Mouse (Mus musculus): ENCODE measurements around the gene Rpp14. TPM values are rescaled to one million over a fixed set of nuclear protein-coding genes. Genes with fewer than 3 reads are reported as not detected.

Rpp14 gene
- total and polyA plus RNA-seq, 3 experiments = 11.2 to 29.7 (median 23.1) TPM

- H3K4me3 ChIP-seq = no peak overlapping the region
Observed at GRCm38 (mm10) chr14:8049334-8049733, 30.8 kb upstream of the Rpp14 start.

GRCm38 (mm10) chr14:8051869-8052268 is 28.3 kb upstream of the Rpp14 start:
- TF ChIP-seq POLR2A (IDR thresholded peaks at IDR 0.05; ENCODE audit: insufficient read depth, low read depth, low read length) = no peak
- TF ChIP-seq EP300 (IDR thresholded peaks at IDR 0.05; ENCODE audit: insufficient read depth, low read depth, low read length) = no peak
- TF ChIP-seq CTCF (IDR thresholded peaks at IDR 0.05) = no peak
- no peaks in the 10 kb centered on the region for H3K4me1 ChIP-seq (ENCODE audit: control insufficient read depth, insufficient read depth, low read length)
- no peak for DNase-seq
- WGBS = 92% methylated on average over 2 of the region's 2 CpGs
- H3K36me3 ChIP-seq (ENCODE audit: control insufficient read depth, insufficient read depth, low read length) = no peaks in the 10 kb centered on the region
- no peaks in the 10 kb centered on the region for H3K27me3 ChIP-seq (ENCODE audit: control insufficient read depth, insufficient read depth, low read length)
- intact Hi-C loops (cut with DNase I) = no loop called here
- H3K79me2 ChIP-seq (replicated peaks; ENCODE audit: control insufficient read depth, insufficient read depth, low read length) = no peaks in the 10 kb centered on the region
- H3K9ac ChIP-seq (ENCODE audit: low read depth, low read length) = no peak overlapping the region
- H3K27ac ChIP-seq = no peak overlapping the region
- H3K4me3 ChIP-seq = no peak overlapping the region

More at GRCm38 (mm10) chr14:8049334-8049733, 30.8 kb upstream of the Rpp14 start:
- peak in 1 of 2 experiments; percentile 9 for DNase-seq
- 80% methylated on average over 10 of the region's 10 CpGs for WGBS
- Histone ChIP-seq H3K27ac (no peak overlapping the region), H3K4me1 (ENCODE audit: control insufficient read depth, insufficient read depth, low read length) (no peaks in the 10 kb centered on the region), H3K36me3 (ENCODE audit: control insufficient read depth, insufficient read depth, low read length) (no peaks in the 10 kb centered on the region), H3K27me3 (ENCODE audit: control insufficient read depth, insufficient read depth, low read length) (no peaks in the 10 kb centered on the region), H3K79me2 (replicated peaks; ENCODE audit: control insufficient read depth, insufficient read depth, low read length) (no peaks in the 10 kb centered on the region), H3K9ac (ENCODE audit: low read depth, low read length) (no peak overlapping the region)
- no peak for TF ChIP-seq POLR2A (IDR thresholded peaks at IDR 0.05; ENCODE audit: insufficient read depth, low read depth, low read length)
- no peak for TF ChIP-seq EP300 (IDR thresholded peaks at IDR 0.05; ENCODE audit: insufficient read depth, low read depth, low read length)
- no peak for TF ChIP-seq CTCF (IDR thresholded peaks at IDR 0.05)
- intact Hi-C loops (cut with DNase I) = no loop called here

- H3K27ac ChIP-seq = no peak overlapping the region
- no peak overlapping the region for H3K4me3 ChIP-seq
- 94% methylated on average over 7 of the region's 7 CpGs for WGBS
- H3K9ac ChIP-seq (ENCODE audit: low read depth, low read length) = no peak overlapping the region
- no peak for TF ChIP-seq POLR2A (IDR thresholded peaks at IDR 0.05; ENCODE audit: insufficient read depth, low read depth, low read length)
- TF ChIP-seq EP300 (IDR thresholded peaks at IDR 0.05; ENCODE audit: insufficient read depth, low read depth, low read length) = no peak
- TF ChIP-seq CTCF (IDR thresholded peaks at IDR 0.05) = no peak
- no peak for DNase-seq
- no peaks in the 10 kb centered on the region for H3K79me2 ChIP-seq (replicated peaks; ENCODE audit: control insufficient read depth, insufficient read depth, low read length)
- H3K4me1 ChIP-seq (ENCODE audit: control insufficient read depth, insufficient read depth, low read length) = no peaks in the 10 kb centered on the region
- no peaks in the 10 kb centered on the region for H3K36me3 ChIP-seq (ENCODE audit: control insufficient read depth, insufficient read depth, low read length)
- no peaks in the 10 kb centered on the region for H3K27me3 ChIP-seq (ENCODE audit: control insufficient read depth, insufficient read depth, low read length)
- intact Hi-C loops (cut with DNase I) = no loop called here
Observed at GRCm38 (mm10) chr14:8052661-8053060, 27.5 kb upstream of the Rpp14 start.

GRCm38 (mm10) chr14:8054310-8055102 is 25.7 kb upstream of the Rpp14 start:
- 66% methylated on average over 17 of the region's 17 CpGs for WGBS
- H3K4me1 ChIP-seq (ENCODE audit: control insufficient read depth, insufficient read depth, low read length) = no peaks in the 10 kb centered on the region
- intact Hi-C loops (cut with DNase I) = no loop called here

GRCm38 (mm10) chr14:8056076-8056475 is 24.1 kb upstream of the Rpp14 start:
- Histone ChIP-seq H3K36me3 (ENCODE audit: control insufficient read depth, insufficient read depth, low read length) (no peaks in the 10 kb centered on the region), H3K27ac (no peak overlapping the region), H3K4me3 (no peak overlapping the region), H3K4me1 (ENCODE audit: control insufficient read depth, insufficient read depth, low read length) (no peaks in the 10 kb centered on the region), H3K79me2 (replicated peaks; ENCODE audit: control insufficient read depth, insufficient read depth, low read length) (no peaks in the 10 kb centered on the region), H3K9ac (ENCODE audit: low read depth, low read length) (no peak overlapping the region), H3K27me3 (ENCODE audit: control insufficient read depth, insufficient read depth, low read length) (no peaks in the 10 kb centered on the region)
- intact Hi-C loops (cut with DNase I) = no loop called here
- DNase-seq = no peak
- TF ChIP-seq CTCF (IDR thresholded peaks at IDR 0.05) = no peak
- no peak for TF ChIP-seq POLR2A (IDR thresholded peaks at IDR 0.05; ENCODE audit: insufficient read depth, low read depth, low read length)
- TF ChIP-seq EP300 (IDR thresholded peaks at IDR 0.05; ENCODE audit: insufficient read depth, low read depth, low read length) = no peak
- WGBS = 90% methylated on average over 5 of the region's 5 CpGs

More at GRCm38 (mm10) chr14:8054310-8055102, 25.7 kb upstream of the Rpp14 start:
- H3K4me3 ChIP-seq = no peak overlapping the region
- no peaks in the 10 kb centered on the region for H3K36me3 ChIP-seq (ENCODE audit: control insufficient read depth, insufficient read depth, low read length)
- H3K9ac ChIP-seq (ENCODE audit: low read depth, low read length) = no peak overlapping the region
- no peak for TF ChIP-seq EP300 (IDR thresholded peaks at IDR 0.05; ENCODE audit: insufficient read depth, low read depth, low read length)
- TF ChIP-seq CTCF (IDR thresholded peaks at IDR 0.05) = no peak
- no peak for TF ChIP-seq POLR2A (IDR thresholded peaks at IDR 0.05; ENCODE audit: insufficient read depth, low read depth, low read length)
- no peak overlapping the region for H3K27ac ChIP-seq
- no peaks in the 10 kb centered on the region for H3K79me2 ChIP-seq (replicated peaks; ENCODE audit: control insufficient read depth, insufficient read depth, low read length)
- no peak for DNase-seq
- no peaks in the 10 kb centered on the region for H3K27me3 ChIP-seq (ENCODE audit: control insufficient read depth, insufficient read depth, low read length)

GRCm38 (mm10) chr14:8059938-8060337 is 20.2 kb upstream of the Rpp14 start:
- H3K79me2 ChIP-seq (replicated peaks; ENCODE audit: control insufficient read depth, insufficient read depth, low read length) = no peaks in the 10 kb centered on the region
- H3K27ac ChIP-seq = no peak overlapping the region
- H3K9ac ChIP-seq (ENCODE audit: low read depth, low read length) = no peak overlapping the region
- TF ChIP-seq POLR2A (IDR thresholded peaks at IDR 0.05; ENCODE audit: insufficient read depth, low read depth, low read length) (no peak), CTCF (IDR thresholded peaks at IDR 0.05) (no peak), EP300 (IDR thresholded peaks at IDR 0.05; ENCODE audit: insufficient read depth, low read depth, low read length) (no peak)
- no peak overlapping the region for H3K4me3 ChIP-seq
- no peak for DNase-seq
- 96% methylated on average over 7 of the region's 7 CpGs for WGBS
- intact Hi-C loops (cut with DNase I) = no loop called here
- H3K27me3 ChIP-seq (ENCODE audit: control insufficient read depth, insufficient read depth, low read length) = no peaks in the 10 kb centered on the region
- no peaks in the 10 kb centered on the region for H3K36me3 ChIP-seq (ENCODE audit: control insufficient read depth, insufficient read depth, low read length)
- peaks cover 2% of the 10 kb centered on the region for H3K4me1 ChIP-seq (ENCODE audit: control insufficient read depth, insufficient read depth, low read length)
